Mouse (Mus musculus) CH12.LX (cell line): Measurements from ENCODE around the gene Camk2b. TPM values are rescaled to one million over a fixed set of nuclear protein-coding genes. Genes with fewer than 3 reads are reported as not detected.

ENCODE experiments used
- DNase-seq: peaks from one replicate; pipeline ENCODE4 v3.0.0-alpha.2; 2013; ENCODE audit errors: extremely low read depth
- H3K27ac ChIP-seq: 2 replicates; pipeline ENCODE4 v1.5.1; 2012; ENCODE audit warnings: low read depth, mild to moderate bottlenecking, control low read depth, moderate library complexity; ENCODE audit not compliant: insufficient read depth
- H3K27me3 ChIP-seq: replicated peaks from 2 replicates; pipeline ENCODE3; 2012; ENCODE audit warnings: inconsistent platforms
- H3K36me3 ChIP-seq, 2 experiments: replicated peaks in 1 of 2; 2 replicates each; pipeline versions ENCODE3 to v1.6.1; 2012; ENCODE audit warnings: inconsistent platforms in 1 of 2, low read length in 1 of 2, mild to moderate bottlenecking in 1 of 2, mixed read lengths in 1 of 2, moderate library complexity in 1 of 2; ENCODE audit not compliant: control insufficient read depth in 1 of 2, insufficient read depth in 1 of 2
- H3K4me1 ChIP-seq, 2 experiments: 2 replicates each; pipeline ENCODE4 v1.6.1; 2012; ENCODE audit warnings: inconsistent platforms in 1 of 2, moderate library complexity in 1 of 2; ENCODE audit not compliant: insufficient read depth in 2 of 2, control insufficient read depth in 1 of 2
- H3K4me2 ChIP-seq: 2 replicates; pipeline ENCODE4 v1.6.1; 2012; ENCODE audit warnings: low read depth, mild to moderate bottlenecking, control low read depth; ENCODE audit not compliant: poor library complexity, insufficient read depth, severe bottlenecking
- H3K4me3 ChIP-seq, 3 experiments: fragments of 150-350 bp in 1 of 3; sonication (generic) in 1 of 3; replicated peaks in 1 of 3; 2 replicates each; pipeline versions ENCODE3 to v1.5.1; 2011 to 2012; ENCODE audit warnings: low read depth in 2 of 3, low read length in 2 of 3, mild to moderate bottlenecking in 2 of 3, moderate library complexity in 2 of 3, control low read depth in 1 of 3, improper control_type of control experiment in 1 of 3, inconsistent platforms in 1 of 3, mixed read lengths in 1 of 3; ENCODE audit not compliant: poor library complexity in 1 of 3
- H3K79me2 ChIP-seq: replicated peaks from 2 replicates; pipeline ENCODE4 v1.6.1; 2012; ENCODE audit warnings: mild to moderate bottlenecking, moderate library complexity; ENCODE audit not compliant: control insufficient read depth, poor library complexity, insufficient read depth, severe bottlenecking; ENCODE audit errors: extremely low read depth
- H3K9ac ChIP-seq: 2 replicates; pipeline ENCODE4 v1.6.1; 2012; ENCODE audit warnings: low read depth, mild to moderate bottlenecking, control low read depth, moderate library complexity; ENCODE audit not compliant: insufficient read depth
- H3K9me3 ChIP-seq: replicated peaks from 2 replicates; pipeline ENCODE3; 2012; ENCODE audit warnings: low read length, inconsistent platforms, mixed read lengths
- BHLHE40 ChIP-seq: IDR thresholded peaks from 2 replicates; pipeline ENCODE4 v1.6.1; 2011; ENCODE audit warnings: mild to moderate bottlenecking, low read depth, low read length, improper control_type of control experiment
- CHD1 ChIP-seq: IDR thresholded peaks from 2 replicates; pipeline ENCODE4 v1.6.1; 2012; ENCODE audit warnings: low read depth, low read length, improper control_type of control experiment, inconsistent platforms
- CHD2 ChIP-seq: IDR thresholded peaks from 2 replicates; pipeline ENCODE4 v1.6.1; 2011; ENCODE audit warnings: low read length, improper control_type of control experiment
- CTCF ChIP-seq, 2 experiments: IDR thresholded peaks in 1 of 2; conservative IDR thresholded peaks in 1 of 2; 2 replicates each; pipeline ENCODE4 v1.5.1; 2011 to 2012; ENCODE audit warnings: low read depth in 2 of 2, low read length in 2 of 2, improper control_type of control experiment in 1 of 2, inconsistent platforms in 1 of 2, mild to moderate bottlenecking in 1 of 2, moderate library complexity in 1 of 2
- E2F4 ChIP-seq: IDR thresholded peaks from 2 replicates; pipeline ENCODE4 v1.6.1; 2011; ENCODE audit warnings: low read depth, low read length, improper control_type of control experiment; ENCODE audit not compliant: insufficient replicate concordance
- ELF1 ChIP-seq: IDR thresholded peaks from 2 replicates; pipeline ENCODE4 v1.6.1; 2014; ENCODE audit warnings: low read depth, mild to moderate bottlenecking, inconsistent platforms, low read length, improper control_type of control experiment
- EP300 ChIP-seq: IDR thresholded peaks from 2 replicates; pipeline ENCODE4 v1.6.1; 2011; ENCODE audit warnings: low read length, improper control_type of control experiment
- ETS1 ChIP-seq: conservative IDR thresholded peaks from 2 replicates; pipeline ENCODE4 v1.6.1; 2012; ENCODE audit warnings: low read depth, mild to moderate bottlenecking, inconsistent platforms, low read length, improper control_type of control experiment, moderate library complexity
- GABPA ChIP-seq: IDR thresholded peaks from 2 replicates; pipeline ENCODE4 v1.6.1; 2012; ENCODE audit warnings: low read depth, low read length, improper control_type of control experiment, inconsistent platforms; ENCODE audit not compliant: insufficient replicate concordance
- HCFC1 ChIP-seq: IDR thresholded peaks from 2 replicates; pipeline ENCODE4 v1.6.1; 2012; ENCODE audit warnings: low read depth, mild to moderate bottlenecking, inconsistent platforms, low read length, improper control_type of control experiment
- IRF4 ChIP-seq: IDR thresholded peaks from 2 replicates; pipeline ENCODE4 v1.6.1; 2014; ENCODE audit warnings: low read depth, mild to moderate bottlenecking, inconsistent platforms, low read length, improper control_type of control experiment
- JUN ChIP-seq: IDR thresholded peaks from 2 replicates; pipeline ENCODE4 v1.6.1; 2011; ENCODE audit warnings: low read depth, mild to moderate bottlenecking, low read length, improper control_type of control experiment, moderate library complexity; ENCODE audit not compliant: insufficient read depth
- JUND ChIP-seq: conservative IDR thresholded peaks from 2 replicates; pipeline ENCODE4 v1.6.1; 2011; ENCODE audit warnings: low read depth, low read length, improper control_type of control experiment
- KAT2A ChIP-seq: IDR thresholded peaks from 2 replicates; pipeline ENCODE4 v1.6.1; 2012; ENCODE audit warnings: low read length, improper control_type of control experiment, inconsistent platforms; ENCODE audit not compliant: insufficient replicate concordance
- MAFK ChIP-seq: IDR thresholded peaks from 2 replicates; pipeline ENCODE4 v1.6.1; 2011; ENCODE audit warnings: low read length, improper control_type of control experiment; ENCODE audit not compliant: insufficient replicate concordance
- MAX ChIP-seq: IDR thresholded peaks from 2 replicates; pipeline ENCODE4 v1.6.1; 2011; ENCODE audit warnings: low read length, improper control_type of control experiment
- MAZ ChIP-seq: IDR thresholded peaks from 2 replicates; pipeline ENCODE4 v1.6.1; 2012; ENCODE audit warnings: low read depth, mild to moderate bottlenecking, inconsistent platforms, low read length, improper control_type of control experiment, moderate library complexity
- MEF2A ChIP-seq: IDR thresholded peaks from 2 replicates; pipeline ENCODE4 v1.6.1; 2014; ENCODE audit warnings: low read depth, mild to moderate bottlenecking, inconsistent platforms, low read length, improper control_type of control experiment, borderline replicate concordance
- MXI1 ChIP-seq: IDR thresholded peaks from 2 replicates; pipeline ENCODE4 v1.6.1; 2011; ENCODE audit warnings: mild to moderate bottlenecking, low read depth, low read length, improper control_type of control experiment
- MYC ChIP-seq: IDR thresholded peaks from 2 replicates; pipeline ENCODE4 v1.6.1; 2011; ENCODE audit warnings: low read depth, mild to moderate bottlenecking, improper control_type of control experiment, low read length
- NELFE ChIP-seq: IDR thresholded peaks from 2 replicates; pipeline ENCODE4 v1.6.1; 2011; ENCODE audit warnings: low read depth, low read length, improper control_type of control experiment
- NRF1 ChIP-seq: IDR thresholded peaks from 2 replicates; pipeline ENCODE4 v1.6.1; 2014; ENCODE audit warnings: low read depth, mild to moderate bottlenecking, inconsistent platforms, low read length, improper control_type of control experiment, moderate library complexity
- POLR2A ChIP-seq: IDR thresholded peaks from 2 replicates; pipeline ENCODE4 v1.6.1; 2011; ENCODE audit warnings: low read depth, mild to moderate bottlenecking, improper control_type of control experiment, low read length
- POLR2AphosphoS2 ChIP-seq: IDR thresholded peaks from 2 replicates; pipeline ENCODE4 v1.6.1; 2011; ENCODE audit warnings: low read depth, low read length, improper control_type of control experiment
- RAD21 ChIP-seq: IDR thresholded peaks from 2 replicates; pipeline ENCODE4 v1.6.1; 2011; ENCODE audit warnings: low read depth, mild to moderate bottlenecking, low read length, improper control_type of control experiment, moderate library complexity
- RCOR1 ChIP-seq: conservative IDR thresholded peaks from 2 replicates; pipeline ENCODE4 v1.6.1; 2012; ENCODE audit warnings: low read depth, mild to moderate bottlenecking, inconsistent platforms, low read length, improper control_type of control experiment
- SIN3A ChIP-seq: IDR thresholded peaks from 2 replicates; pipeline ENCODE4 v1.6.1; 2012; ENCODE audit warnings: low read length, improper control_type of control experiment, inconsistent platforms
- SMC3 ChIP-seq: IDR thresholded peaks from 2 replicates; pipeline ENCODE4 v1.6.1; 2011; ENCODE audit warnings: low read depth, low read length, improper control_type of control experiment
- TBP ChIP-seq: conservative IDR thresholded peaks from 2 replicates; pipeline ENCODE4 v1.6.1; 2011; ENCODE audit warnings: low read depth, low read length, improper control_type of control experiment
- TCF12 ChIP-seq: IDR thresholded peaks from 2 replicates; pipeline ENCODE4 v1.6.1; 2014; ENCODE audit warnings: low read depth, mild to moderate bottlenecking, inconsistent platforms, low read length, improper control_type of control experiment
- UBTF ChIP-seq: IDR thresholded peaks from 2 replicates; pipeline ENCODE4 v1.6.1; 2012; ENCODE audit warnings: low read depth, mild to moderate bottlenecking, inconsistent platforms, low read length, improper control_type of control experiment, moderate library complexity
- USF1 ChIP-seq: IDR thresholded peaks from 2 replicates; pipeline ENCODE4 v1.6.1; 2014; ENCODE audit warnings: low read depth, mild to moderate bottlenecking, inconsistent platforms, low read length, improper control_type of control experiment
- USF2 ChIP-seq: conservative IDR thresholded peaks from 2 replicates; pipeline ENCODE4 v1.6.1; 2011; ENCODE audit warnings: low read depth, low read length, improper control_type of control experiment
- ZC3H11A ChIP-seq: IDR thresholded peaks from 2 replicates; pipeline ENCODE4 v1.6.1; 2012; ENCODE audit warnings: low read depth, mild to moderate bottlenecking, inconsistent platforms, low read length, improper control_type of control experiment
- ZKSCAN1 ChIP-seq: IDR thresholded peaks from 2 replicates; pipeline ENCODE4 v1.6.1; 2012; ENCODE audit warnings: low read depth, inconsistent platforms, low read length, improper control_type of control experiment, borderline replicate concordance
- ZMIZ1 ChIP-seq: IDR thresholded peaks from 2 replicates; pipeline ENCODE4 v1.6.1; 2012; ENCODE audit warnings: low read depth, mild to moderate bottlenecking, inconsistent platforms, low read length, improper control_type of control experiment
- ZNF384 ChIP-seq: IDR thresholded peaks from 2 replicates; pipeline ENCODE4 v1.6.1; 2012; ENCODE audit warnings: low read depth, low read length, improper control_type of control experiment, inconsistent platforms
- dilution Hi-C: fragments of 300-500 bp; cut with MboI; formaldehyde crosslinking; loops from 2 replicates; pipeline ENCODE4 v1.14.3; 2020; ENCODE audit warnings: low sequenced_read_pairs; ENCODE audit not compliant: extremely low pct_unique_long_range_greater_than_20kb, extremely low pct_ligation_motif_present
- in situ Hi-C: fragments of 300-500 bp; cut with MboI; formaldehyde crosslinking; loops from 3 replicates; pipeline ENCODE4 v1.14.3; 2019; ENCODE audit warnings: low sequenced_read_pairs, low pct_ligation_motif_present, low pct_unique_long_range_greater_than_20kb, mixed read lengths
- polyA plus RNA-seq: library from polyadenylated mRNA; unstranded; fragments of >175 nt; gene quantifications from 2 replicates; pipeline ENCODE4 v1.2.1, GENCODE M21; 2012; ENCODE audit warnings: low read depth; ENCODE audit not compliant: insufficient read length
- total RNA-seq, 2 experiments: library from RNA; depleted of rRNA; stranded (reverse); fragments of 300-350 nt in 1 of 2; fragments of >200 nt in 1 of 2; gene quantifications; 2 replicates each; pipeline ENCODE4 v1.2.3; 2012 to 2014

The Camk2b gene
- total and polyA plus RNA-seq, 3 experiments, result 0.08 to 0.26 (median 0.11) TPM

- peaks cover 34% of the 10 kb centered on the region for H3K79me2 ChIP-seq
- in situ Hi-C loops (no loop called here), dilution Hi-C loops (no loop called here)
- no peaks in the 10 kb centered on the region for H3K27me3 ChIP-seq
- H3K36me3 ChIP-seq, result peaks cover 18 to 32% of the 10 kb centered on the region in 2 experiments
- no peaks in the 10 kb centered on the region for H3K9me3 ChIP-seq
- peak within 1 kb of the TSS; percentile 53 for H3K27ac ChIP-seq
- H3K4me2 ChIP-seq, result peak within 1 kb of the TSS; percentile 94
- H3K4me3 ChIP-seq, result peak within 1 kb of the TSS; percentile 67 to 95 (median 82)
- peak within 1 kb of the TSS; percentile 87 for H3K9ac ChIP-seq
- peaks cover 9 to 35% of the 10 kb centered on the region in 2 experiments for H3K4me1 ChIP-seq
- DNase-seq, result peak; percentile 97
- TF ChIP-seq MXI1, result peak; percentile 85
- TF ChIP-seq KAT2A, result peak; percentile 72; the same call in 1 of the 2 replicates
- TF ChIP-seq MEF2A, result peak; percentile 55
- TF ChIP-seq CHD1, result no peak
- TF ChIP-seq MYC, result peak; percentile 20; the same call in 1 of the 2 replicates
- TF ChIP-seq MAX, result no peak; the same call in 1 of the 2 replicates
- TF ChIP-seq TBP, result no peak
- no peak for TF ChIP-seq GABPA
- TF ChIP-seq UBTF, result peak; percentile 93
- TF ChIP-seq MAFK, result no peak
- peak; percentile 88 for TF ChIP-seq NRF1
- TF ChIP-seq SIN3A, result peak; percentile 97
- no peak for TF ChIP-seq ZKSCAN1
- peak; percentile 98 for TF ChIP-seq POLR2A
- TF ChIP-seq ELF1, result peak; percentile 96
- TF ChIP-seq ZMIZ1, result peak; percentile 95
- peak; percentile 91 for TF ChIP-seq TCF12
- TF ChIP-seq POLR2AphosphoS2, result peak; percentile 62; the same call in 1 of the 2 replicates
- no peak for TF ChIP-seq ZNF384
- TF ChIP-seq IRF4, result peak; percentile 62; the same call in 1 of the 2 replicates
- TF ChIP-seq CHD2, result no peak
- no peak for TF ChIP-seq CTCF (conservative IDR thresholded peaks at IDR 0.05 in 1 of 2, IDR thresholded peaks at IDR 0.05 in 1 of 2; ENCODE audit: low read depth in 2 of 2, low read length in 2 of 2)
- no peak for TF ChIP-seq JUND
- peak; percentile 98 for TF ChIP-seq NELFE
- TF ChIP-seq JUN, result no peak
- peak; percentile 29; the same call in 1 of the 2 replicates for TF ChIP-seq ETS1
- TF ChIP-seq SMC3, result no peak
- TF ChIP-seq ZC3H11A, result no peak
- no peak for TF ChIP-seq E2F4
- peak; percentile 81 for TF ChIP-seq HCFC1
- TF ChIP-seq EP300, result no peak
- TF ChIP-seq MAZ, result no peak
- no peak for TF ChIP-seq USF1
- no peak for TF ChIP-seq USF2
- TF ChIP-seq BHLHE40, result no peak
- 0 out of 2 replicates have a peak, but pooled peaks have one; percentile 37 for TF ChIP-seq RCOR1
- TF ChIP-seq RAD21, result no peak
Measured at GRCm38 (mm10) chr11:5955546-5956276, 110.5 kb downstream of the Camk2b start, which contains the start of gene Ykt6. Gene Ykt6, plus strand, starts transcription at chr11:5955693.
